Mouse (Mus musculus): ENCODE measurements around the gene Syt1. TPM values are rescaled to one million over a fixed set of nuclear protein-coding genes. Genes with fewer than 3 reads are reported as not detected.

Syt1 gene
- 100 to 1,000 TPM; 865 to 924 TPM for total RNA-seq (2021)
- long read RNA-seq, experiment 1, full-length matches to known transcripts: 15 of 91 reads
- long read RNA-seq, experiment 1, partial matches to known transcripts: 5 of 91 reads
- long read RNA-seq, experiment 1, other reads (novel, unspliced or antisense): 71 of 91 reads
- long read RNA-seq, experiment 2, full-length matches to known transcripts: 16 of 130 reads
- long read RNA-seq, experiment 2, partial matches to known transcripts: 9 of 130 reads
- long read RNA-seq, experiment 2, other reads (novel, unspliced or antisense): 105 of 130 reads

DNA sequence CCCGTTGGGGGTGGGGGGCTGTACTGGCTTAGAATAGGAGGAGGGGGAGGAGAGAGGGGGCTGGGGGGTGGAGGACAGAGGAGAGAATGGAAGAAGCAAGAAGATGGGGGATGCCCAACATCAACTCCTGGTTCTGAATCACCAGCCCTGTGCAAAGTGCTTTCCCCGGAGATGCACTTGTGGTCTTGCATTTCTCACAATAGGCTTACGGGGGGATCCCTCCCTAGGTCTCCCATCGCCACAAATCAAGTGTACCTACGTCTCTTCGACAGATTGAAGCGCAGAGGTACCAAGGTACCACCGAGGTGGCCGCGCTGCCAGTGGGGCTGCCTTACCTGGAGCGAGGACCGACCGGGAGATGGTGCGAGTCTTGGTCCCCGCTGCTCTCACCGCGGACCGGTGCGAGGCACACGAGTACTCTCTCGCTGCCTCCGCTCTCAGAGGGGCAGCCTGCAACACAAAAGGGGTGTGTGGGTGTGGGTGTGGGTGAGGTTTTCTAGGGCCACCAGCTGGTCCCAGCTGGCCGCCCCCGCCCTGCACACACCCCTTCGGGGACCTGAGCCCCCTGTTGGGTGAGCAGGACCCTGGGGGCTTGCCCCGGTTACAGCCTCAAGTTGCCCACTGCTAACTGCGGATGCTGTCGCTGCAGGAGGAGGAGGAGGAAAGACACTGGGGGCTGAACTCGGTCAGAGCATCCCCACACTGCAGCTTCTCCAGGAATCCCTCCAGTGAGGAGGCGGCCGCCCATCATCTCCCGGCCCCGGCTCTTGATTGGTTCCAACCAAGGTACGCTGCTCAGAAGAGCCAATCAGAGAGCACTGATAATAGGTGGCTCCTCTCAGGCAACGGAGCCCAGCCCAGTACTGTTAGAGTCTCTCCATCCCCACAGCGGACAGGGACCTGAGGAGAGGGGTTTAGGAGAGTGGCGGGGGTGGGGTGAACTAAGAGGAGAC is at the start of gene Syt1:
Gene Syt1, minus strand, starts transcription at position 742 of the 953 bp plus-strand sequence.
- DNase-seq (ENCODE audit: low spot score in 2 of 2): peak; percentile 86 to 94

DNA sequence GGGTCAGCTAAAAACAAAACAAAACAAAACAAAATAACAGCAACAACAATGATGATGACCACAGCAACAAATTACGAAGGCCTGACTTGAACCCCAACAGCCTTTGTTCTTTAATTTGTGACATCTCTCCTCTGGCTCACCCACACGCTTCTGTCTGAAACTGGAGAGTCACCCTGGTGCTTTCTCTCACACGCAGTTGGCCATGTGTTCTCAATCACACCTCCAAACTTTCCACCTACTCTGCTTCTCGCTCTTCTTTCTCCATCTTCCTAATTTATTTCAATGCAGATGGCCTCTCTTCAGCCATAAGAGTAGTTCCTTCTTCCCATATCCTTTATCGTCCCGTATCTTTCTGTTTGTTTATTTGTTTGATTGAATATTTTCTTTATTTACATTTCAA is 45.7 kb upstream of the Syt1 start:
- DNase-seq (ENCODE audit: low spot score in 2 of 2): no peak

DNA sequence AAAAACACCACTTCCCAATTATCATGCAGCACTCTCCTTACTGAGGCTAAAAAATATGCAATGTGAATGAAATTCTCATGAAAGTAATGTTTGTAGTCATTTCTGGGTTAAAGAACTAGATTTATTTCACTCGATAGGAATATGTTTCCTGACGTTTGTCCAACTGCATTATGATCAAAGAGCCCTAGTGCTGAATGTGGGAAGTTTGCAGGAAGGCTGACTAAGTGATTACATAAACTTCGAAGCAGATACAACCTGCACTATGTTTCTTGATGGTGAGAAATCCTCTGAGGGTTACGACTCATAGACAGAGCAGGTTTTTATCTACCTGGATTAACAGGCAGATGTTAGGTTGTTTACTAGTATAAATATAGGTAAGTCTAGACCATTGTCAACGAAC is 36.8 kb upstream of the Syt1 start:
- DNase-seq (ENCODE audit: low spot score in 2 of 2): no peak

DNA sequence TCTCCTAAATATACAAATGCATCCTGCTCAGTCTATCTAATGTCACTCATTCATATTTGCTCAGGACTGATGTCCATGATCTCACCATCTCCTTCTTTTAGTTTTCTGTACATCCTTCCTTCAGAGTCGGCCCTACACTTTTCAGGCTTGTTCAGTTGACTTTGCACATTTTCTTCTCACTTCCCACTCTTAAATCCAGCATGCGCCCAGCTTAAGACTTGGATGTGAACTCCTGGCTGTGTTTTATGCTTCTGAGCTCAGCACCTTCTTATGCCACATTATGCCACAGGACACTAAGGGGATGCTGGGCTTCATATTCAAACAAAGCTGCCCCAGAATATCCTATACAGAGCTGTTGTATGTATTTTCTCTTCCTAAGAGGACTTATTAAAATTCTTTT is 36.2 kb upstream of the Syt1 start:
- DNase-seq (ENCODE audit: low spot score in 2 of 2): no peak

DNA sequence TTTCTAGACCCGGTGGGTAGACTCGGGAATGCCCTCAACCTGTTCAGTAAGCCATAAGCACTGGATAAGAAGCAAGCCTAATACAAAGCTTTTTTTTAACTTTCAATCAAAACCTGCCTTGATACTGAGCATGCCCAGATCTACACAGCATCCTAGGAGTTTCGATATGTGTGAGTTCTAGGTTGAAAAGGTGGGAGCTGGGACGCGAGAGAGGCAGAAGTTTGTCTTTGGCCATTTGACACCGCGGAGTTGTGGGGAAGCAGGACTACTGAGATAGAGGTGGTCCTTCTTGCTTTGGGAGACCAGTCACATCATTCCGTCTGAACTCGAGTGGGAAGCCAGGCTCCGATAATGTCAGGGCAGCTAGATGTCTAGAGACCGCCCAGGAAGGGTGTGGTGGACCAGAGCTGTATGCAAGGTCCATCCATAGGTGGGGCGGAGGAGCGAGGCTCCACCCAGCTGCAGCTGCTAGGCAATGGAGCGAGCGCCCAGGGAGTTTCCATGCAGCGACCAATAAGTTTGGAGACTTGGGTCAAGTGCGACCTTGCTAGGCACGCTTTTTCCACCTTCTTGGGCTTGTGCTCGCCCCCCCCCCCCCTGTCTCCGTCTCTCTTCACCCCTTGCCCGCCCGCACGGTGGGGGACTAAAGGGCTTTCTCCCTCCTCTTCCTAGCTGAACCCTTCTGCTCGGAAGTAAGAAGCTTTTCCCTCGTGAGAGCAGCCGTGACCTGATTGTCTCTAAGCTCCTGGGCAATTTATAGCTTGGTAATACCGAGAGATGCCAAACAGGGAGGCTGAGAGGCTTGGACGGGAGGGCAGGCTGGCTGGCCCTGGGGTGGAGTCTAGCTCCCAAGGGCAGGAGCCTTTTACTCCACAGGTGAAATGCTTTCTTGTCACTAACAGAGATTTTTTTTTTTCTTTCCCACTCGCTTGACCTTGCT is 714 bp upstream of the Syt1 start:
- peak; percentile 40 to 41 for DNase-seq (ENCODE audit: low spot score in 2 of 2)

DNA sequence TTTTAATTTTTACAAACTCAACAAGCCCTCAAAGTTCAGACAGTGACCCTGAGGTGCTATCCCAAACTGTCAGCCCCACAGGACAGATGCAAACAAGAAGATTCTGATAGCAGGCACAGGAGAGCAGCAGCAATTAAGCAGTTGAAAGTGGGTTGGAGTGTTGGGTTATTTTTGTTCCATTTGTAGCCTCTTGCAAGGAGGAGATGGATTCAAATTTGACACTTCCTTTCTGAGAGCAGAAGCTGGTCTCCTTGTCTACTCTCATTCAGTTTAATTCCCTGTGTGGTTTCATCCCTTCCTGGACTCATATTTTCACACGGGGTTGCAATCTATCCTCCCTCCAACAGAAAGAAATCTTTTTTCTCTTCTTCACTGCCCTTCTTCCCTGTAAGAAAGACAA is 951 bp downstream of the Syt1 start:
- no peak for DNase-seq (ENCODE audit: low spot score in 2 of 2)

DNA sequence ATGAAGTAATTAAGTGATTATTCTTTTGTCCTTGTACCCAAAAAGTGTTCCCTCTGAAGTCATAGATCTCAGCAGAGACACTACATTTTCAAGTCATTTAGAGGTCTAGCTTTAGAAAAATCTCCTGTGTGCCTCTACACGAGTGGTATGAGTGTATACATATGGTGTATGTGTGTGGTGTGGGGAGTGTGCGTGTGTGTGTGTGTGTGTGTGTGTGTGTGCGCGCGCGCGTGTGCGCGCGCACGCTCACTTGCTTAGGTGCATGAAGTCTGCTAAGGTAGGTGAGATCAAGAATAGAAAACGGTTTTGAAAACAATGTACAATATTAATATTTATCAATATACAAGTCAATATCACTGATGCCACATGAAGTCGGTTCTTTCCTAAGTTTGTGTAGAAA is 2.3 kb downstream of the Syt1 start:
- DNase-seq (ENCODE audit: low spot score in 2 of 2): no peak

DNA sequence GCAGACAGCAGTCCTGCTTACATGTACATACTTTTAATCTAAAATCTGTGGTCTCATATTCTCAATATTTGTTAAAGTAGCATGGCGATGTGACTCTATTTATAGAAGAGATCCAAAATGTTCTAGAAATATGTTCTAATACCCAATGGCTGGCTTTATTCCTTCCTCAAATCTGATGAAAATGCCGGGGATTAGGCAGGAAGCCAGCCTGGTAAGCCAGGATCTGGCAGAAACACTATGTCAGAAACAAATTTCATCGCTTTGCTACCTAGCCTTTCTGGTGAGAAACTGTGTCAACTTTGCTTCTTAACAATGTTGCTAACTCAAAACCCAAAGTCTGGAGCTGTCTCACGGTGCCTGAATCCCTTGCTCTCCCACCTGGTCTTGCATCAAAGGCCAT is 7.3 kb downstream of the Syt1 start:
- DNase-seq (ENCODE audit: low spot score in 2 of 2): peak in 1 of 2 experiments; percentile 66

DNA sequence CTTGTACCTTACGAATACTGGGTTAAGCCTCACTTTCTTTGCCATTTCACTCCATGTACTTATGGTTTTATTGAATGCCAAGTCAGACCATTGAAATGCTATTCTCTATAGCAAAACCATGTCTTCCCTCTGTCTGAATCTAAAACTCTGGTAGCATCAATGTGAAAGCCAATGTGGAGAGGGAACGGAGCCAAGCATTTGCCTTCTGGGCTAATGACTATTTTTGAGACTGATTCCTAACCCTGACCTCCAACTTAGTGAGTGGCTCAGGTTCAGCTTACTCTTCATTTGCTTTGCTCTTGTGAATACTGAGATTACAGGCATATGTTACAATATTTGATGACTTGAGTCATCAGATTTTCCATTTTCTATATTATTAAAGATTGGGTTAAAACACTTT is 23.5 kb downstream of the Syt1 start:
- no peak for DNase-seq (ENCODE audit: low spot score in 2 of 2)

DNA sequence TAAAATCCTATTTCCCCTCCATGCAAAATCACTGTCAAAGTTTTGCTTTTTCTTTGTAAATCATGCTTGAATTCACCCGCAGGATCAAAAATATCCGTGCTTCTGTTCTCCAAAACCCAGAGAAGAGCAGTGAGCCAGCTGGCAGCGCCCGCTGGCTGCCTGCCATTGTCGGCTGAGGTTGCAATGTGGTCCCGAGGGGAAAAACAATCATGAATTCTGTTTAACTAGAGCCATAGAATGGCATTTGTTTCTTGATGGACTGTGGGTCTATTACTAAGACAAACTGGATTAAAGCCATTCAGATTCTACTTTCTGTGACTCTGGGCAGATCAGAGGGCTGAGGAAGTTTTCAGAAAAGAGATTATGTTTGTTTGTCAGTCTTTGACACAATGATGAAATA is 31.1 kb downstream of the Syt1 start:
- peak; percentile 74 to 91 for DNase-seq (ENCODE audit: low spot score in 2 of 2)

DNA sequence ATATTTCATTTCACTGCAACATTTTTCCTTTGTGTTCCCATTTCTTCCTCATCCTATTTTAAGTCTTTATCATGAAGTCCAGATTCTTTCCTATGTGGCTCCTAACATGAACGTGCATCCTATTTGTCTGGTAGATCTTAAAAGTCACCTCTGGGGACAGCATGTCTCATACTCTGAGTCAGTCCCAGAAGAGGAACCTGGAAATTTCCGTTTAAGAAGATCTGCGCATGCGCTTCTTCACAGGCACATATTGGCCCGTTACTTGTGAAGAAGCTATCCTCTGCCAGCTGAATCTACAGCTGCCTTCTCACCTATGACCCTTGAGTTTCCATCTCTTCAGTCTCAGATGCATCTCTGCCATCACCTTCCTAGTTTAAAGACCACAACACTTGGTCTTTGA is 55.8 kb downstream of the Syt1 start:
- DNase-seq (ENCODE audit: low spot score in 2 of 2): no peak

DNA sequence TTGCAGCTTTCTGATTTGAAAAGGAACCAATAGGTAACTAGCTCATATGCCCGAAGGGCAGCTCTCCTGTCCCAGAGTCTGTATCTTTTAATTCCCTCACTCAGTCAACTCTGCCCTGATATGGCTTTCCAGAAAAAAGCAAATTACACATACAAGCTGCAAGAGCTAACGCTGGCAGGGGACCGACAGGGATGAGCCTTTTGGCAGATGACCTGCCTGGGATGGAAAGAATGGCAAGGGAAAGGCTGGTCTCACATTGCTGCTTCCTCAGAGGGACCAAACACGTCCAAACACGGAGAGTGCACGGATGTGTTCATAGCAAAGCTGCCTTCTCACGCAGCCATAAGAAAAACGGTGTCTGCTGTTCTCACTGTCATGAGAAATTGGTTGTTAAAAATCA is 58.6 kb downstream of the Syt1 start:
- peak in 1 of 2 experiments; percentile 18 for DNase-seq (ENCODE audit: low spot score in 2 of 2)

DNA sequence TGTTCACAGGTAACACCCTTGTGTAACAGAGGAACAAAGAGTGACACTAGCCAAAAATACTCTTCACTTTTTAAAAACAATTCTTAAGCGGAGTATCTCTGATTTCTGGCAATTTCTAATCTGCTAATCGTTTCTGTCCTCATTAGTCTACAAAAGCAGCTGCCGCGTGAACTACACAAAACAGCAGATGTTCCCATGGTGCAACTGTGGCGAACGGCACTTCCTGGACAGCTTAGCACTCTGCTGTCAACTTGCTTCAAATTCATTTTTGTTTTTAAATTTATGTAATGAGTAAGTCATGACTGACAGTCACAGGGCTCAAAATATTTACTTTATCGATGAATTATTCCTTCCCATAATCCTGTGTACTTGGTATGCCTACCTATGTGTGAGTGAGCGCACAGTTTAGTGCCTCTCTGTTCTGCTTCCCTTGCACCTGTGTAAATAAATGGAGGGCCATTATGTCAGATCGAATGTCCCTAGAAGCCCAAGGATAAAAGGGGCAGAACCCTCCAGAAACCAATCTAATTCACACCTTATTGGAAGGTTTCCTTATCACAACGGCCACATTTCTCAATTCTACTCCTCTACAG is 73.8 kb downstream of the Syt1 start:
- peak; percentile 34 to 79 for DNase-seq (ENCODE audit: low spot score in 2 of 2)

DNA sequence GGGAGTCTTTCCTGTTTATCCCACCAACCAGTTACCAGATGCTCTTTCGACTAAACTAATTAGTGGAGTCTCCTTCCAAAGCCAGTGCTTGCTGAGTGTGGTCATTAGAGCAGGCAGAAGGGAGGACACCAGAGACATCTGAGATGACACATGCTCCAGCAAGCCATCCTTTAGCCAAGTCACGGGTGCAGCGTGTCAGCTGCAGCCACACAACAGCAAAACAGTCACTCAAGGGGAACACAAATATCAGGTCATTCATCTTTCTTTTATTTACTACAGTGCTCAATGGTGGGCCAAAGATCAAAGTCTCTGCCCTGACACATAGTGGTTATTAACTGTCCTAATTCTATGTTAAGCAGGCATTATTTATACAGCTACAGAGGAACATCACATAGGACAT is 80.5 kb downstream of the Syt1 start:
- DNase-seq (ENCODE audit: low spot score in 2 of 2): no peak

DNA sequence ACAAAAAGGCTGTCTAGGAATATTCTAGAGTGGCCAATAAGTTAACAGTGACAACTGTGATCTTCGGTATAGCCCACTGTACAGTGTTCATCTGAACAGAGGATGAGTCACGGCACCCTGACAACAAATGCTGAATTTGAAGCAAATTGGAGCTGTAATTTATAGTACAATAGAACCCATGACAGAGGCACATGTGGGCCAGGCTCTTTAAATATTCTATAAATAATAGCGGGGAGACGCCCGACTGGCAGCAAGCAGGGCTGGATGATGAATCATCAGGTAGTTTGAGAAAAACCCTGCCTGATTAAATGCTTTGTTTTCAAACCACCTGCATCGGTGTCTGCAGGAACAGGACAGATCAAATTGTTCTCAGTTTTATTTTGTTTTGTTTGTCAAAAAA is 81.1 kb downstream of the Syt1 start:
- peak in 1 of 2 experiments; percentile 36 for DNase-seq (ENCODE audit: low spot score in 2 of 2)

DNA sequence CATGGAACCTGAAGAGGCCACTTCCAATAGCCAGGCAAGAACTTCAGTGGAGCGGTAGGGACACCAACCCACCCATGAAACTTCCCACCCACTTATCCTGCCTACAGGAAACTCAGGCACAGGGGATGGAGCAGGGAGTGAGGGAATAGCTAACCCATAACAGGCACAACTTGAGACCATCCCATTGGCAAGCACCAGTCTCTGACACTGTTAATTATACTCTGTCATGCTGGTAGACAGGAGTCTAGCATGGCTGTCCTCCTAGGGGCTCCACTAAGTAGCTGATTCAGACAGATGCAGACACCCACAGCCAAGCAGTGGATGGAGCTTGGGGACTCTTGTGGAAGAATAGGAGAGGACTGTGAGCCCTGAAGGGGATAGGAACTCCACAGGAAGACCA is 105.5 kb downstream of the Syt1 start:
- DNase-seq (ENCODE audit: low spot score in 2 of 2): no peak

DNA sequence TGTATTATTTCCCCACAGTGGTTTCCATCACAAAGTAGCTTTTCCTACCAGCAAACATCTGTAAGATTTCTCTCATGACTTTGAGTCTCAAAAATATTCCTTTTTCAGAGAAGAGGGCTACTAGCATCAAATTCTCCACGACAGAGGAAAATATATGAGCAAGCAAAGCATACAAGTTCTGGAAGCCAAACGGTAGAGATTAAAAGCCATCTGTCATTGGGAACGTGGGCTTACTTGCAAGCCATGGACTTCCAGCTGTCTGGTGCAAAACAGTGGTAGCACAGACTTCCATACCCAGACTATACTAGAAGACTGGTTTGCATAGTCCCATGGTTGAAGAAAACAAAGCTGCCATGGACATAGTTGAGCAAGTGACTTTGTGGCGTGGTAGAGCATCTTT is 106.4 kb downstream of the Syt1 start:
- peak; percentile 27 to 65 for DNase-seq (ENCODE audit: low spot score in 2 of 2)

DNA sequence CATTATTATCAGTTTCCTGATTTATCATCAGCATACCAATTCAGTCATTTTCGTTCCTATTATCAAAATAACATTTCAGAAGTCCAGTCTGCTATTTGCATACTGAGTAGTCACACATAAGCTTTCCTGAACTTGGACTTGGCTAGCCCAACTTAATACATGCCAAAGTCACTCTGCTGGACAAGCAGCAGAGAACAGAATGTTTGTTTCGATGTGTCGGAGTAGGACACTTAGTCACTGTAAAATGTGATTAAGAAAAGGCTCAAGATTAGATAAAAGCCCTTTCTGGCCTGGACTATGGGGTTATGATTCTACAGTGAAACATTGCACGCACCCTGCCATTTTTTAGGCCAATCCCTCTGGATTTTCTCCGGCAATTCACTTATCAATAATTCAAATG is 114.3 kb downstream of the Syt1 start:
- no peak for DNase-seq (ENCODE audit: low spot score in 2 of 2)

DNA sequence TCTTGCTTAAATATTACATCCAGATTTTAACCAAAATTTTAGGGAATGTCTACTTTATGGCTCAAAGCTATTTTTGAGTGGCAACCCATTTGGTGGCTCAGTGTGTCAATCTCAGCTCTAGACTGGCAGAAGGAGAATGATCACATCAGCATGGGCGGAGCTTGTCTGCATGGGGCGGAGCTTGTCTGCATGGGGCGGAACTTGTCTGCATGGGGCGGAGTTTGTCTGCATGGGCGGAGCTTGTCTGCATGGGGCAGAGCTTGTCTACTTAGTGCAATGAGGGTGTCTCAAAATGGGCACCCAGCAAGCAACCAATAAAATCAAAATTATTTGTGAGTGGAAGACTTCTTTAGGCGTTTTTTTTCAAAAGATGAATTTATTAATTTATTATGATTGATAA is 117.5 kb downstream of the Syt1 start:
- no peak for DNase-seq (ENCODE audit: low spot score in 2 of 2)

DNA sequence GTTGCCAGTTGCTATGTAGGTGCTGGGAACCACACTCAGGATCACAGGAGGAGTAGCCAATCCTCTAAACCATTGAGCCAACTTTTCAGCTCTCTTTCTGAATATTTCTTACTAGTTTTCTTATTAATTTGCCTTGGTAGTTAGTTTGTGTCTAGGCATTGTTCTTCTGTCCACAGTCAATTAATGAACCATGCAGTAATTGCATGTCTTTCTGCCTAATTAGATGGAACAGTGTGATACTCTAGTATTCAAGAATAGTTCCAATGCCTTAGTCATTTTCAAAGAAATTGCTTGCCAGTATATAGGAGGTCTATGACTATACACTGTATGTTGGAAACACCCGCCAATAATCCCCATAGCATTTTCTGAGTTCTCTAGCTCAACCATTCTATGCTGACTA is 118.3 kb downstream of the Syt1 start:
- no peak for DNase-seq (ENCODE audit: low spot score in 2 of 2)

DNA sequence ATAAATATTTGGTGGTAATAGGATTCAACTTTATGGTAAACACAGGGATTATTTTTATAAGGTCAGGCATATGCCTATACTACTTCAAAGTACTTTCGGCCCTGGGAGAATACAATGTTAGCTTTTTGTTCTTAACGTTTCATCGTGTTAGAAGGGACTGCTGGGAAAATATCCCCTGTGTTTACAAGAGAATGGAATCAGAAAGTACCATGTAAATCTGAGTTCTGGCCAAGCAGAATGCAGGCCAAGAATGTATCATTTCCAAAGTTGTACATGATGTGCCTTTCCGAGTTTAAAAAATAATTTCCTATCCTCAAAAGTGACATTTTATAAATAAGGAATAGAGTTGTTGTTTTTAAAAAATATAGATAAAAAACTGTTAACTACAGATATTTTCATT is 121.7 kb downstream of the Syt1 start:
- no peak for DNase-seq (ENCODE audit: low spot score in 2 of 2)
